Mouse (Mus musculus): ENCODE results near the gene Olfr1097. TPM values are rescaled to one million over a fixed set of nuclear protein-coding genes. Genes with fewer than 3 reads are reported as not detected.

Olfr1097 gene
- polyA plus RNA-seq, 2 experiments: not detected

GRCm38 (mm10) chr2:86851596-86851995, 40.4 kb downstream of the Olfr1097 start, which contains the start of gene Olfr1095:
Olfr1095 (minus strand) TSS chr2:86851696.
- TF ChIP-seq POLR2A (IDR thresholded peaks at IDR 0.05; ENCODE audit: borderline replicate concordance, extremely low read depth, insufficient read depth, insufficient read length): no peak
- DNase-seq (ENCODE audit: low spot score) (no peak), ATAC-seq (ENCODE audit: low FRiP score, low read depth) (no peak)
- WGBS: 84% methylated on average over 3 of the region's 3 CpGs
- Histone ChIP-seq H3K4me1 (ENCODE audit: control insufficient read depth, insufficient read depth, low read length) (no peaks in the 10 kb centered on the region), H3K27me3 (ENCODE audit: control insufficient read depth, insufficient read depth, low read length) (no peaks in the 10 kb centered on the region), H3K4me2 (replicated peaks; ENCODE audit: low read depth, low read length, severe bottlenecking) (no peak within 1 kb of the TSS), H3K27ac (replicated peaks; ENCODE audit: low read depth, low read length) (no peak within 1 kb of the TSS), H3K4me3 (replicated peaks; ENCODE audit: low read length) (no peak within 1 kb of the TSS), H3K9me3 (ENCODE audit: control insufficient read depth, low read length) (no peaks in the 10 kb centered on the region), H3K9ac (ENCODE audit: low read depth, low read length, severe bottlenecking) (no peak within 1 kb of the TSS), H3K36me3 (ENCODE audit: control insufficient read depth, insufficient read depth, low read length) (no peaks in the 10 kb centered on the region)

Other genes starting within 250 kb of the Olfr1097 start
- not detected in 2 replicates for gene Olfr1085, start 230.2 kb downstream of the Olfr1097 start, polyA plus RNA-seq (2012; rRNA removed)
- gene Olfr1085, start 230.2 kb downstream of the Olfr1097 start, polyA plus RNA-seq (2014; fragmentation: Nextera tagmentation; extraction: Ambion mirVana): not detected in 2 replicates
- not detected in 2 replicates for gene Olfr1086, start 212.1 kb downstream of the Olfr1097 start, polyA plus RNA-seq (2012; rRNA removed)
- gene Olfr1086, start 212.1 kb downstream of the Olfr1097 start, polyA plus RNA-seq (2014; fragmentation: Nextera tagmentation; extraction: Ambion mirVana): not detected in 2 replicates
- not detected in 2 replicates for gene Olfr1087, start 193.8 kb downstream of the Olfr1097 start, polyA plus RNA-seq (2012; rRNA removed)
- gene Olfr1087, start 193.8 kb downstream of the Olfr1097 start, polyA plus RNA-seq (2014; fragmentation: Nextera tagmentation; extraction: Ambion mirVana): not detected in 2 replicates
- gene Olfr1089, start 158.5 kb downstream of the Olfr1097 start, polyA plus RNA-seq (2012; rRNA removed): not detected in 2 replicates
- gene Olfr1089, start 158.5 kb downstream of the Olfr1097 start, polyA plus RNA-seq (2014; fragmentation: Nextera tagmentation; extraction: Ambion mirVana): not detected in 2 replicates
- gene Olfr1090, start 133.2 kb downstream of the Olfr1097 start, polyA plus RNA-seq (2012; rRNA removed): not detected in 2 replicates
- gene Olfr1090, start 133.2 kb downstream of the Olfr1097 start, polyA plus RNA-seq (2014; fragmentation: Nextera tagmentation; extraction: Ambion mirVana): not detected in 2 replicates
- not detected in 2 replicates for gene Olfr1093, start 109.7 kb downstream of the Olfr1097 start, polyA plus RNA-seq (2012; rRNA removed)
- not detected in 2 replicates for gene Olfr1093, start 109.7 kb downstream of the Olfr1097 start, polyA plus RNA-seq (2014; fragmentation: Nextera tagmentation; extraction: Ambion mirVana)
- not detected in 2 replicates for gene Olfr141, start 82.2 kb downstream of the Olfr1097 start, polyA plus RNA-seq (2012; rRNA removed)
- gene Olfr141, start 82.2 kb downstream of the Olfr1097 start, polyA plus RNA-seq (2014; fragmentation: Nextera tagmentation; extraction: Ambion mirVana): not detected in 2 replicates
- not detected in 2 replicates for gene Olfr1094, start 67.6 kb downstream of the Olfr1097 start, polyA plus RNA-seq (2012; rRNA removed)
- gene Olfr1094, start 67.6 kb downstream of the Olfr1097 start, polyA plus RNA-seq (2014; fragmentation: Nextera tagmentation; extraction: Ambion mirVana): not detected in 2 replicates
- not detected in 2 replicates for gene Olfr1095, start 40.5 kb downstream of the Olfr1097 start, polyA plus RNA-seq (2012; rRNA removed)
- gene Olfr1095, start 40.5 kb downstream of the Olfr1097 start, polyA plus RNA-seq (2014; fragmentation: Nextera tagmentation; extraction: Ambion mirVana): not detected in 2 replicates
- not detected in 2 replicates for gene Gm13723, start 17.4 kb downstream of the Olfr1097 start, polyA plus RNA-seq (2012; rRNA removed)
- not detected in 2 replicates for gene Gm13723, start 17.4 kb downstream of the Olfr1097 start, polyA plus RNA-seq (2014; fragmentation: Nextera tagmentation; extraction: Ambion mirVana)
- gene Olfr1098, start 32.3 kb upstream of the Olfr1097 start, polyA plus RNA-seq (2012; rRNA removed): not detected in 2 replicates
- not detected in 2 replicates for gene Olfr1098, start 32.3 kb upstream of the Olfr1097 start, polyA plus RNA-seq (2014; fragmentation: Nextera tagmentation; extraction: Ambion mirVana)
- gene Olfr1099, start 68.5 kb upstream of the Olfr1097 start, polyA plus RNA-seq (2012; rRNA removed): not detected in 2 replicates
- not detected in 2 replicates for gene Olfr1099, start 68.5 kb upstream of the Olfr1097 start, polyA plus RNA-seq (2014; fragmentation: Nextera tagmentation; extraction: Ambion mirVana)
- gene Olfr1100, start 87.7 kb upstream of the Olfr1097 start, polyA plus RNA-seq (2012; rRNA removed): not detected in 2 replicates
- gene Olfr1100, start 87.7 kb upstream of the Olfr1097 start, polyA plus RNA-seq (2014; fragmentation: Nextera tagmentation; extraction: Ambion mirVana): not detected in 2 replicates
- gene Olfr1101, start 99.0 kb upstream of the Olfr1097 start, polyA plus RNA-seq (2012; rRNA removed): not detected in 2 replicates
- not detected in 2 replicates for gene Olfr1101, start 99.0 kb upstream of the Olfr1097 start, polyA plus RNA-seq (2014; fragmentation: Nextera tagmentation; extraction: Ambion mirVana)
- gene Olfr1102, start 106.2 kb upstream of the Olfr1097 start, polyA plus RNA-seq (2012; rRNA removed): not detected in 2 replicates
- gene Olfr1102, start 106.2 kb upstream of the Olfr1097 start, polyA plus RNA-seq (2014; fragmentation: Nextera tagmentation; extraction: Ambion mirVana): not detected in 2 replicates
- not detected in 2 replicates for gene Olfr1104, start 134.9 kb upstream of the Olfr1097 start, polyA plus RNA-seq (2012; rRNA removed)
- not detected in 2 replicates for gene Olfr1104, start 134.9 kb upstream of the Olfr1097 start, polyA plus RNA-seq (2014; fragmentation: Nextera tagmentation; extraction: Ambion mirVana)
- gene Olfr1105, start 144.3 kb upstream of the Olfr1097 start, polyA plus RNA-seq (2012; rRNA removed): not detected in 2 replicates
- gene Olfr1105, start 144.3 kb upstream of the Olfr1097 start, polyA plus RNA-seq (2014; fragmentation: Nextera tagmentation; extraction: Ambion mirVana): not detected in 2 replicates
- not detected in 2 replicates for gene Olfr1106, start 160.1 kb upstream of the Olfr1097 start, polyA plus RNA-seq (2012; rRNA removed)
- not detected in 2 replicates for gene Olfr1106, start 160.1 kb upstream of the Olfr1097 start, polyA plus RNA-seq (2014; fragmentation: Nextera tagmentation; extraction: Ambion mirVana)
- gene Olfr1107, start 183.6 kb upstream of the Olfr1097 start, polyA plus RNA-seq (2012; rRNA removed): not detected in 2 replicates
- not detected in 2 replicates for gene Olfr1107, start 183.6 kb upstream of the Olfr1097 start, polyA plus RNA-seq (2014; fragmentation: Nextera tagmentation; extraction: Ambion mirVana)
- gene Olfr1109, start 203.8 kb upstream of the Olfr1097 start, polyA plus RNA-seq (2012; rRNA removed): not detected in 2 replicates
- gene Olfr1109, start 203.8 kb upstream of the Olfr1097 start, polyA plus RNA-seq (2014; fragmentation: Nextera tagmentation; extraction: Ambion mirVana): not detected in 2 replicates
- gene Olfr259, start 222.4 kb upstream of the Olfr1097 start, polyA plus RNA-seq (2012; rRNA removed): not detected in 2 replicates
- gene Olfr259, start 222.4 kb upstream of the Olfr1097 start, polyA plus RNA-seq (2014; fragmentation: Nextera tagmentation; extraction: Ambion mirVana): not detected in 2 replicates
- gene Olfr1110, start 248.1 kb upstream of the Olfr1097 start, polyA plus RNA-seq (2012; rRNA removed): not detected in 2 replicates
- gene Olfr1110, start 248.1 kb upstream of the Olfr1097 start, polyA plus RNA-seq (2014; fragmentation: Nextera tagmentation; extraction: Ambion mirVana): not detected in 2 replicates

Measured in limb, embryonic 14.5 days (tissue).